Mouse (Mus musculus): Measurements from ENCODE around the gene Pacrg.

The Pacrg gene

DNA sequence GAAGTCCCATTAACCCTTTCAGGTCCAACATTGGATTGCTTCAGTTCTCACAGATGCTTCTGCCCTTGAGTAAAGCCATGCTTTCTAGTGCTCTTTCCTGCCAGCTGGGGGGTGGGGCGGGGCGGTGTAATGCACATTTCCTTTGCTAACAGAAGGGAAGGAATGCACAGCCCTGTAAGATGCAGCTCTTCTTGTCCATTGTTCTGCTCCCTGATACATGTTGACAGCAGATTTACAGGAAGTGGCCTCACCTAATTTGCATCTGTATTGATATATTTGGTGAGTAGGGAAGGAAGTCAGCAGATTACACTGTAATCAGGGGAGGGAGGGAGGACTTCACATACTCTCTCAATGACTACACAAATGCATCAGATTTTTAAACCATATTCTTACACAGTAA lies 100.0 kb downstream of the Pacrg start:
- DNase-seq = no peak

DNA sequence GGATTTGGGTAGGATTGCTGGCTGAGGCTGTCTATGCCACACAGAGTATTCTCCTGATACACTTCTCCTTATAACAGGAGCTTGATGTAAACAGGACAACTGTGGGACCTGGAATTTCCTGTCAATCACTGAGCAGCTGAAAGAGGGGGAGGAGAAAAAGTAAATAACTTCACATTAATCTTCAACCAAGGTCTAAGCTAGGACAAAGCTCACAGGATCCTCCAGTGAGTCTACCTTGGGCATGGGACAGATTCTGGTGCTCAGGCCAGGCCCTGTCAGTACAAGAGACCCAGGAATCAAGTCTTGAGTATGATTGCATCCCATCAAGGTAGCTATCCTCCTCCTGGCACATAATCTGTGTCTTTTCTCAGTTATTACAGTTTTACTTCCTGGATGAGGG lies 102.1 kb downstream of the Pacrg start:
- no peak for DNase-seq

DNA sequence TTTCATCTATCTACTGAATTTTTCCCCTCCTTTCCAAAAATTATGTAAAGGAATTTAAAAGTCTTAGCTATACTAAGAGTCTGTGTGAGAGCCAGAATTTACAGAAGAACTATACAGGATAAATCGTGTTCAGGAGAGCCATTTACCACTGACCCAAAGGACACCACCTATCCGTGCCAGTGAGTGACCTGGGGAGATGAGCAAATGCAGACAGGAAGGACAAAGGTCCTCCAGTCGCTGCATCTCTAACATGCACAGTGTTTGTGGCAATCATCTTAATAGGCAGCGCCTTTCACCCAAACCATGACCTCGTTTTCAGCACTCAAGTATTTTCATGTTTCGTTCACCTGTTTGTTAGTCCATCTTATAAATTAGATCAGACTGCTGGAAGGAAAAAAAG lies 105.4 kb downstream of the Pacrg start:
- DNase-seq = no peak

DNA sequence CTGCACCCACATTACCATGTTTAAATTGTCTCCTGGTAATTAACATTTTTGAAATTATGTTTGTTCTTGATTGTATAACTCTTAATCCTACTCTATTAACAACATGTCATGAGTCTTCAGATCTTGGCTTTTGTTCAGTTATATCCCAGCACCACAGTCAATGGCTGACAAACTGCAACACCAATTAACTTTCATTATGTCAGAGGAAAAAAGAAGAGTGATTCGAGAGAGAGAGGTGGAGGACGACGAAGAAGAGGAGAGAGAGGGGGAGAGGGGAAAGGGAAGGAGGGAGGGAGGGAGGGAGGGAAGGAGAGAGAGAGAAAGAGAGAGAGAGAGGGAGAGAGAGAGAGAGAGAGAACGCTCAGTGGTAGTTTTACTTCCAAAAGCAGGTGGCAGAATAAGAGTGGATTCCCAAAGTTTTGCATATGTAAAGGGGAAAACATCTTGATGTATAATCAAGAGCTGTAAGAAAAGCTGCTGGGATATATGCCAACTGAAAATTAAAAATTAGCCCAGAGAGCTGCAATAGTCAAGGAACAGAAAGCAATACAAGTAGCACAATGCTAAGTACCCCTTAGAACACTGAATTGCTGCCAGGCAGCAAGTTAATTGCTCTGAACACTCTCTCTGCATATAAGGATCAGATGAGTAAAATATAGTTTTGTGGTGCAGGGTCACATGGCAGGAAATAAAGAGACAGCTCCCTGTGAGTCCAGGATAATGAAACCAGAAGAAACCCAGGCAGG lies 107.6 kb downstream of the Pacrg start:
- no peak for DNase-seq

DNA sequence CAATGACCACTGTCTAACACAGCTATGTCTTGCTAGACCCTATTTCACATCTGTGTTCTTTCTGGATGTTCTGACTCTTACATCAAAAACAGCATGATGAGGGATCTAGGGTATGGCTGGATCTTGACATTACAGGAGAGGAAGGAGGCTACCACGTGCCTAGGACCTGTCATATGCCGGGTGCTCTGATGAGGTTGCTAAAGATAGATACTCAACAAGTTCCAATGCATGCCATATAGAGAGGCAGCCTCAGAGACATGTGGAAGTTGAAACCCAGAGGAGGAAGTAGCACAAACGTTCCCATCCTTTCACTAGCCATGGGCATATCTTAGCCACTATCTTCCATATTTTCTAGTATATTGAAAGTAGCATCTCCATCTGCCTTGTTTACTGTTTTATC lies 115.3 kb downstream of the Pacrg start:
- DNase-seq = no peak

DNA sequence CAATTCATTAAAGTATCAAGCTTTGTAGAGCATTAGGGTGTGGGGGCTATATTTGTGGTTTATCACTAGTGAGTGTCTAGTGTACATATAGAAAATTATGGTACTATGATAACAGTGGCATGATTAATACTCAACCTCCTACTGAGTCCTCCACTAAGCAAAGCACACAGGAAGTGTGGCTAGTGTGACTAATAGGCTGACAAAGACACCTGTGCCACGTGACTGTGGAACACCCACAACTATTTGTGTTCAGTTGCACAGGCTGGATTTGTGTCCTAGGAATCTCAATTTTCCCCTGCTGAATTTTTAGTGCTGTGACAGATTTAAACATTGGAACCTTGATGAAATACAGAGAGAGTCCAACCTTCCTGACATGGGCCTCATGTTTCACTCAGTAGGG lies 118.5 kb downstream of the Pacrg start:
- DNase-seq = no peak

DNA sequence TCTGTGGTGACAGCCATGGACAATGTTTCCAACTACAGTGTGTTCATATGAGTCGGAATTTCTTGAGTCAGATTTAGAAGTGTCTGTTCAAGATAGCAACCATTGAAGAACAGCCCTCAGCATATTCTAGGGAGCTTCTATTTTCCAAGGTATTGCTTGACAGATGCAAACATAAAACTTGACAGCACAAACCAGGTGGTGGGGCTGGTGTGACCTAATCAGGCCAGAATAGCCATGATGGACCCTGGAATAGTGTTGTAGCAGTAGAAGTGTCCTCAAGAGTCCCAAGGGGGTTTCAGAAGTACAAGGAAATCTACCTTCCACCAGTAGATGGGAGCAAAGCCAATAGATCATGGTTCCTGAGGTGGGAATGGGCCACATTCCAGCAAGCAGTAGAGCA lies 123.0 kb downstream of the Pacrg start:
- DNase-seq = no peak

DNA sequence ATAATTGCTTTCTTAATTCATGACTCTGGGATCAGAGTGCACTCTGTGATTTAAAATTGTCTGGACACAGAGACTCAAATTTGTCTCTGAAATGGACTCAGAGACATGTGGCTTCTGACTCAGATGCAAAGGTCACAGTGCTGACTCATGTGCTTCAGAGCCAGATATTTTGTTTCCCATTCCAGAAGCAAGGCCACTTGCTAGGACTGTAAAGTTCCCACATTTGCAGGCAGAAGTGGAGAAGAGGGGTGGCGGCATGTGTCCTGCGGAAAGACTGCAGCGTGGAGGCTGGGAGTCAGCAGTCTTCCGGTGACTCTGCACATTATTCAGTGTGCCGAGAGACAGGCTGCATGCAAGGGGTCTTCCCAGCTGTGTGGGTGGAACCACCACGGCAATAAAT lies 137.3 kb downstream of the Pacrg start:
- no peak for DNase-seq

DNA sequence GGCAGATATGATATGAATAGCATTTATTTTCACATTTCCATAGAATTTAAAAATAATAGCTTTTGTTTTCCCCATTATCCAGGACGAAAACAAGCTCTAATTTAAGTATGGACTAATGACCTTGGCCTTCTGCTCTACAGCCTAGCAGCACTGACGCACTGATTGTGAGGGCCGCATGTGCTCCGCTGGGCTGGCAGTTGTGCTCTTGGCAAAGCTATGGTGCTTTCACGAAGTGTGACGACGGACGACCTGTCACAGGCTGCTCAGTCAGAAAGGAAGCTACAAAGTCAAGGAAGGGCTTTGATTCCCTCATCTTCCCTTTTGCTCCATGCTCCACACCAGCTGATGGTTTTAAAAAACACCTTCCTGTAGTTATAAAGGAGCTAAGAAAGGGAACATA lies 142.1 kb downstream of the Pacrg start:
- DNase-seq = no peak

DNA sequence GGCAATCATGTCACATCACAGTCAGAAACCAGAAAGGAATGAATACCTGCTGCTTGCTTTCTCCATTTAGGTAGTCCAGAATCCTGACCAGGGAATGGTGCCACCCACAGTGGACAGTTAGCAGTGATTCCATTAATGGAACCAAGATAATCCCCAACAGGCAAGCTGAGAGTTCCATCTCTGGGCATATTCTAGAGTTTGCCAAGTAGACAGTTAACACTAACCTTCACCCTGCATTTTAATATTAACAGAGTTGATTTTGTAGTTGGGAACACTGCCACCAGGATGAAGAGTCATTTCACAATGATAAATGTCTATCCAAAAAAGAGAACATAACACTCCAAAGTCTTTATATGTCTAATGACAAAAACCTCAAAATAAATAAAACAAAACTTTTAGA lies 144.7 kb downstream of the Pacrg start:
- DNase-seq = no peak

DNA sequence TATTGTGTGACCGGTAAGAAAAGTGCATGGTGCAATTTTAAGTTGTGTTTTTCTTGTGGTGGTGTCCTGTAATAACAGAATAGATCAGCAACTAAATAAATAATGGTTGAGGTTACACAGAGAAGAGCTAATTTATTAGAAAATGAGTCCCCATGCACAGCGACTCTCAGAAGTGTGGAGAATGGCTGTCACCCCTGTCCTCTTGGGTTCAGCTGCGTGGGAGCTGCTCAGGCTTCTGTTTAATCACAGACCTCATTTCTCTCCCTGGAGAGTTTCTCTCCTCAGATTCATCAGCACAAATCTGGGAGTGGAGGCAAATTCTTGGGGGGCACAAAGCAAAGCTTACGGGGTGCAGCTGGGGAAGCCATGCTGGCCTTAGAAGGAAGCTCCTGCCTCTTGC lies 163.0 kb downstream of the Pacrg start:
- no peak for DNase-seq

DNA sequence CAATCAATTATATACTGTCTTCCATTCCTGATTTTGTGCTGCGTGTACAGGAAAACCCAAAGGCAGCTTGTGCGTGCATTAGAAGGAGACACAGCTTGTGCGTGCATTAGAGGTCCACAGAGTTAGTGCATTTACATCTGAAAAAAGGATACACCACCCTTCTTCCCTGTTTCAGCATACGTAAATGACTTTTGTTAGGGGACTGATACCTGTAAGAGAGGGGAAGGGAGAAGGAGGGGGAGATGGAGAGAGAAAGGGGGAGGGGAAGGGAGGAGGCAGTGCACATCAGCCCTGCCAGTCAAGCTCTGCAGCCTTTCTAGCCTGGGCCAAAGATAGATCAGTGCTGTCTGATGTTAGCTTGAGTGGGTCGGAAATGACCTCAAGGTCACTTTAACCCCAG lies 164.6 kb downstream of the Pacrg start:
- DNase-seq = no peak

DNA sequence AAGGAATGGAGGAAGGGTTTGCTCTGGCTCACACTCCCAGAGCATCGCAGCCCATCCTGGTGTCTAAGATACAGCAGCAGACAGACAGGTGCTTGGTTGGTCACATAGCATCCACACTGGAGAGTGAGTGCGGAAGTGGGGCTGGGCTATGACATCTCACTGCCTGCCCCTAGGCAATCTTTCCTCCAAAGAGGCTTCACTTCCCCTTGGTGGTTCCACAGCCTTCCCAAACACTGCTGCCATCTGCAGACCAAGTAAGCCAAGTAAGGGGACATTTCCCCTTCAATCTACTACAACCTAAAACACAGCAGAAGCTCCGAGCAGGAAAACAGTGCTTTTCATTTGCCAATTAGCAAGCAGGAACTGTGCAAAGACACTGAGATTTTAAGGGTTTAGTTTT lies 165.1 kb downstream of the Pacrg start:
- DNase-seq = peak in 1 of 2 experiments; percentile 9

DNA sequence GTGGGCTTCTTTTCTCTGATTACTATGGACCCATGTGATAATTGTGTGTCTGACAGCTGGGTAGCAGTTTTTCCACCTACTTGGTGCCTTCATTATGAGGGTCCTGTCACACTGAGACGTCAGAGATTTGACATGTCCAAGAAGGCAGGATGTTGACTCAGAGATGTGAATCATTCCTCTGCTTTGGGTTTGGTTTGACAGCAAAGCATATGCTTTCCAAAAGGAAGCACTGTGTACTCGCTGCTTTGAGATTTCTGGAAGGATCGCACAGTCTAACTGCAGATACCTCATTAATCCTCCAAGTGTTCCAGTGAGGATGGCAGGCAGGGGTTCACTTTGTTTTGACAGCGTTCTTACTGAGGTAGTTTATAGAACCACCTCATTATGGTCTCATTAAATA lies 178.8 kb downstream of the Pacrg start:
- no peak for DNase-seq

DNA sequence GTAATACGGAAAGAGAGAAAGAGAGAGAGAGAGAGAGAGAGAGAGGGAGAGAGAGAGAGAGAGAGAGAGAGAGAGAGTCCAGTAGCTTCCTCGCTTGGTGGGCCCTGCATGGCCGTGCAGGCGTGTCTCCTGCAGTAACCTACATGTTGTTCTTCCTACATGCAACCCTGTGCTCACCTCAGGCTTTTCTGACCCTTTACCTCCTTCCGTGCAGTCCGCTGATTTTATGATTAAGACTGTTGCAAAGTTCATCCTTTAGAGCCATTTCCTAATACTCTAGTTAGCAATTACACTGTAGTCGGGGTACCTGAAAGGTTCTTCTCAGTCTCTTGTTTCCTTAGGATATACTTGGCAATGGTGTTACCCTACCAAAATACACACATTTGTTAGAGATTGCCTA lies 196.5 kb downstream of the Pacrg start:
- no peak for DNase-seq

DNA sequence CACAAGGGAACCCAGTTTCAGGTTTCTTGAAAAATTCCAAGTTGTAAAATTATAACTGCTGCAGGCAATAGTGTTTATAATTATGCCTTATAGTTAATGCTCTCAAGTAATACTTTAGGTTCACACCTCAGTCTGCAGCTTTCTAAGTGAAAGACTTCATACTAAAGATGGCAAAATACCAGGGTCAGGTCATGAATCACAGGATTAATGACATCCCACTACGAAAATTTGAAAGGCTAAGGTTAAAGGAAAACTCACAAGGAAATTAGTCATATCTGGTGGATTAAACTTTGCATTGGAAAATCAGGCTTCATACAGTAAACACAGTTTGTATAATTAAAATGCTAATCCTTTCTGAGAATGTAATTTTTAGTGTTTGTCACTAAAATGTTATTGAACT lies 200.3 kb downstream of the Pacrg start:
- DNase-seq = no peak

DNA sequence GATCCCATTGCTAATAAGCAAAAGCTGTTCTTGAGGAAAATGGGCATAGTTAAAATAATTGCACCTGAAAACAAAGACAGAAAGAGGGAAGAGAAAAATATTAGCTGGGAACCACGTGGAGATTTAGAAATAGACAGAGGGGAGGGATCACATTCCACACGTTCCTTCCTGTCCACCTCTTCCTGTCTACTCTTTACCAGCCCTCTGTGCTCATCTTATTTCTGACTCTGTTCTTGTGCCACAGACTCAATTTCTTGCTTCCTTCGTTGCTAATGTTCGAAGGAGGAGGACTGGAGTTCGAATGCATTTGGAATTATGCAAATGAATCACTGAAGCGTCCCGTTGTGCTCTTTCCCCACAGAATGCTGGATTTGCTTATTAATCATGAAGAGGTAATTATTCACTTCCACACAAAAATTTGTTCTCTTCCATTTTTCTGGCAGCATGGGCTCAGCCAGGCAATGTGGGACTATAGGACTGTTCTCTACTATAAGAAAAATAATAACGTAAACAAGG lies 204.1 kb downstream of the Pacrg start:
- DNase-seq = no peak

DNA sequence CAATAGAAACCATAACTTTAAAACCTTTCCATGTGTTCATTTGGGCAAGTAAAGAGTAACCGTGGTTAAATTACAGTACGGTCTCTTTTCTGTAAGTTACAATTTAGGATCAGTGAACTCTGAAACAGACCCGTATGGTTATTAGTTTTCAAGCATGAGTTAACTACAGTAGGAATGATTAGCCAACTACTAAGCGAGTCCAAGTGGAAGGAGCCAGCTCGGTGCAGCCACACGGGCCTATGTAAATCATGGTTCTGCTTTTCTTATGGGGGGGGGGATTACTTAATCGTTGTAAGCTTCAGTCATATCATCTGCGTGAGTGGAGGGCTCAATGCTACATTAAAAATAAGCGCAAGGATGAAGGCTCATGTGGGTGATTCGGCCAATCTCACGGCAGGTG lies 204.6 kb downstream of the Pacrg start:
- DNase-seq = no peak

DNA sequence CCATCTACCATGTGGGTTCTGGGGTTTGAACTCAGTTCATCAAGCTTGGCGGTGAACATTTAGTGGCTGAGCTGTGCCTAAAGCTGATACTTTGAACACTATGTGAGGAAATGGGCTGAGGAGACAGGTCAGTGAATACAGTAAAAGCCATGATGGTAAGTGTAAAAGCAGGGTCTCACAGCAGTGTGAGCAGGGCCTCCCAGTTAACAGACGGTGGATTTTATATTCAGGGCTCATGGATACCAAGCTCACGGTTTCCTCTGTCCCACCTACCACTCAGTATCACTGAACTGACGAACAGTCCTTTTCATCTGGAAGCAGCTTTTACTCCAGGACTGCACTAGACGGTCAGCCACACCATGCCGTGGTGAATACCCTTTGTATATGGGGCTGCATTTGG lies 205.1 kb downstream of the Pacrg start:
- no peak for DNase-seq

DNA sequence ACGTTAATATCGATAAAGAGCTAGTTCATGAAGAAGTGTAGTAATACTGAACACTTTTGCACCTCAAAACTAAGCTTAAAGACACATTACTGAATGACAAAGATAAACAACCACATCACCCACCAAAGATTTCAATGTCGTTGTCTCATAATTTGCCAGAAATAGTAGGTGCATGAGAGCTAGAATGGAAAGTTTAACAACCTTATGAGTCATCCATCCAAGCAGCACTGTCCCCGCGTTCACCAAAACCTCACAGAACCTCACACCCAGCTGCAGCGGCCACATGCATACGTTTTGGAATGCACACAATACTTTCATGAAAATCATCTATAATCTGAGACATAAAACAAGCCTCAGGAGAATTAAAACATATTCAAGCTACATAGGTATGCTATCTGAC lies 206.3 kb downstream of the Pacrg start:
- DNase-seq = no peak

DNA sequence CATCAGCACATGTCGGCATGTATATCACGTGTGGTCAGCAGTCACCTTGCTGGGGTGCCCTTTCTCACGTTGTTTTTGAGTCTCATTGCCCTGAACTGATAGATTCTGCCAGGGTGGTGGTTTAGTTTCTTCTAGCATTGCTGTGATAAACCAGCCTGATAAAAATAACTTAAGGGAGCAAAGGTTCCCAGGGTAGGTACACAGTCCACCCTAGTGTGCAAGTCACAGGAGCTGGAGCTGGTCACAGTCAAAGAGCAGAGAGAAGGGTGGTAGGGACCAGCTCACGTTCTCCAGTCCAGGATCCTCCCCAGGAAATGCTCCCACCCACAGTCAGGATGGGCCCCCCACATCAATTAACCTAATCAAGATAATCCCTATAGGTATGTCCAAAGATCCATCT lies 211.9 kb downstream of the Pacrg start:
- no peak for DNase-seq

DNA sequence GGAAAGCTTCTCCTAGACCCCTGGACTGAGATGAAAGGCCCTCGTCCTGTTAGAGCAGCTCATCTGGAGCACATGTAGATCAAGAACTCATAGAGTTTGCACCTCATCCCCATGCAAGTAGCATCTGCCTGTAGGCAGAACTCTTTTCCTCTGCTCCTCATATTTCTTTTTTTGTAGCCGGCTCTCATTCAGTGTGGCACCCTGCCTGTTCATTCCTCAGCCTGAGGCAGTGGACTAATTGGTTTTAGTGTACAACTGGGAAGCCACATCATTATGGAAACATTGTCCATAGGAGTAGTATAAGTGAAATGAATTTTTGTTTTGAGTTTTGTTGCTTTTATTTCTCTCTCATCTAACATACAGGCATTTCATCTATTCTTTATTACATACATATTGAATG lies 212.6 kb downstream of the Pacrg start:
- no peak for DNase-seq

DNA sequence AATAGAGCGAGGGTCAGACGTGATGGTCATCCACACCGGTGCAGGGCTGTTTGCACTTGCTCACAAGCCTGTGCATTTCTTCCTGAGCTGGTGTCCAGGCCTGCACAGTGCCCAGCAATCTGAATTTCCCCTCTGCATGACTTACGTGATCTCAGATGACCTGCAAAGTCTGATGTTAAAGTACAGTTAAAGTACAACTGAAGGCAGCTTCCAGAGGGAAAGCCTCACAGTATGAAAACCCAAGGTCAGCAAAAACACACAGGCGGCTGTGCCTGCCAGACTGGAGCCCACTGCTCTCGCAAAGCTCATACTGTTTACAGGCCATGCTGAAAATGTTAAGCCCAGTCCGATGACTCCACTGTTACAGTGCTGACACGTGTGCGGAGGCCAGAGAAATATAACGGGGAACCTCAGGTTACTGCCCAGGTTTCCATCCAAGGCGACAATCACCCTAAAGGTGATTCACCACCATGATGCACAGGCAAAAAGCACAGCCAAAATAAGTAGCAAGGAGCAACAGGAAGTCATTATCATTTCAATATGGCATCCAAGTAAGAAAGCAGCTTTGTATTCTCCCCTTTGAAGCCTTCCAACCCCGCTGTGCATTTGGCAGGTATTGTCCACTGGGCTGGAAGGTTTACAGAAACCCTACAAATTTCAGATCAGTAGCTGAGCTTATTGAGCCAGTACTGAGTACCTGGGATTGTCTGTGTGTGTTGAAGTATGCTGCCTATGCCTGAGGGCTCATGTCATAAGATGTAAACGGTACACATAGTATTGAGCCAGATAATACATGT lies 213.6 kb downstream of the Pacrg start:
- DNase-seq = peak; percentile 55 to 74

DNA sequence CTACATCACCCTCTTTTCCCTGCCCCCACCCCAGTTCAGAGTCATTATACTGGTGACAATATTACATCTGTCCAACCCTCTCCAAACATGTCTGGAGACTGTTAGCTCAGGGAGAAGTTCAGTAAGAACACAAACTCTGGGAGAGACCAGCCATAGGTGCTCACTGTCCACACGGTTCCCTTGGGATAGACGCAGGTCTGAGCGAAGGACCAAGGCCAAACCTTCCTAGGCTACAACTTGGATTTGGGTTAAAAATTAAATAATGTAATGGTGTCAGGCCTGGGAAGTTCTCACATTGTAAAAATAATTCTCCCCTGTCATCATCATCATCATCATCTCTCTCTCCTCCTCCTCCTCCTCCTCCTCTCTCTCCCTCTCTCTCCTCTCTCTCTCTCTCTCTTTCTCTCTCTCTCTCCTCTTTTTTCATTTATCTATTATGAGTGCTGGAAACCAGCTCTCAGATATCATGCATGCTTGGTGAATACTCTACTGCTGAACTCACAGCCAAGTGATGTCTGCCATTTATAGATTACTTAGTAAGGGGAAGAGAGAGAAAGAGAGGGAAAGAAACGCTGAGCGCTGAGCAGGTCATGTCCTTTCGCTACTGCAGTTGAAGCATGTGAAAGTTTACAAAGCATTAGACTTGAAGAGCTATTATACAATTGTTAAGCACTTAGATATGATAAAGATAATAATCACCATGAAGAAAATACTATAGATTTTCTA lies 215.2 kb downstream of the Pacrg start:
- DNase-seq = no peak
